Mouse (Mus musculus) gastrocnemius, adult 8-10 months (tissue): ENCODE data around the gene Adgrb2. TPM values are rescaled to one million over a fixed set of nuclear protein-coding genes. Genes with fewer than 3 reads are reported as not detected.

Experiments used
- DNase-seq, 2 experiments: peaks; one replicate each; pipeline ENCODE4 v3.0.0; 2022; ENCODE audit warnings: low spot score in 2 of 2
- total RNA-seq, 4 experiments: library from RNA; stranded (reverse); gene quantifications; 2 replicates each; pipeline ENCODE4 v1.2.4; 2022

The Adgrb2 gene
- total RNA-seq, 4 experiments from 2014 or later = 0.29 to 2.3 (median 1.1) TPM

GRCm38 (mm10) chr4:130071758-130072157, 87.1 kb downstream of the Adgrb2 start:
- no peak for DNase-seq

Other genes starting within 250 kb of the Adgrb2 start
- 10 to 100 TPM; 20.2 to 24.6 (median 23.2) TPM for gene Khdrbs1, start 242.6 kb upstream of the Adgrb2 start, total RNA-seq
- 100 to 1,000 TPM; 663 to 813 (median 803) TPM for gene Ptp4a2, start 173.7 kb upstream of the Adgrb2 start, total RNA-seq
- gene Spocd1, start 55.6 kb upstream of the Adgrb2 start, total RNA-seq = not detected
- gene Col16a1, start 63.0 kb downstream of the Adgrb2 start, total RNA-seq = 1 to 10 TPM; 1.6 to 4.1 (median 2.3) TPM
- 10 to 100 TPM; 34.5 to 37.3 (median 37.0) TPM for gene Pef1, start 117.7 kb downstream of the Adgrb2 start, total RNA-seq
- gene Hcrtr1, start 154.5 kb downstream of the Adgrb2 start, total RNA-seq = under 1 TPM in 1 of 4 experiments, not detected in 3; 0.22 TPM
- 10 to 100 TPM; 10.2 to 25.2 (median 13.1) TPM for gene Tinagl1, start 190.3 kb downstream of the Adgrb2 start, total RNA-seq
- gene Gm853, start 237.5 kb downstream of the Adgrb2 start, total RNA-seq = not detected